Mouse (Mus musculus) cerebellum, adult 2 months (tissue): ENCODE measurements around the gene Gdpd1.

ENCODE experiments used
- CTCF ChIP-seq: fragments of 200-500 bp; IDR thresholded peaks from 2 replicates; pipeline ENCODE4 v1.5.1; 2011; ENCODE audit warnings: low read depth, mild to moderate bottlenecking, control low read depth, low read length, moderate library complexity, borderline replicate concordance; ENCODE audit not compliant: insufficient read depth
- POLR2A ChIP-seq: fragments of 200-500 bp; IDR thresholded peaks from 2 replicates; pipeline ENCODE4 v1.6.1; 2011; ENCODE audit warnings: low read length, control low read depth, borderline replicate concordance; ENCODE audit not compliant: insufficient read depth

- TF ChIP-seq CTCF (no peak), POLR2A (no peak)
Observed at GRCm38 (mm10) chr11:87060410-87060809, 13.5 kb downstream of the Gdpd1 start.
